Mouse (Mus musculus): ENCODE data around the gene Gnat3. TPM values are rescaled to one million over a fixed set of nuclear protein-coding genes. Genes with fewer than 3 reads are reported as not detected.
"Not testable (repeated sequence)": the region's sequence is repeated elsewhere in the genome, so short reads cannot be mapped to it uniquely, and the experiment has no call there.

The Gnat3 gene
- 0.18 and 0.46 TPM in 2 replicates for polyA plus RNA-seq (2012; rRNA removed)

GRCm38 (mm10) chr5:17962249-17962648, at the start of gene Gnat3:
TSS of gene Gnat3 (plus strand) at chr5:17962549.
- no peak for DNase-seq
- H3K27me3 ChIP-seq (ENCODE audit: control insufficient read depth, insufficient read depth, low read length), result no peaks in the 10 kb centered on the region
- H3K4me1 ChIP-seq (replicated peaks; ENCODE audit: control insufficient read depth, insufficient read depth, low read length), result no peaks in the 10 kb centered on the region
- no peak within 1 kb of the TSS for H3K27ac ChIP-seq (ENCODE audit: control insufficient read depth, insufficient read depth, low read length)
- H3K36me3 ChIP-seq (ENCODE audit: control insufficient read depth, insufficient read depth, low read length), result no peaks in the 10 kb centered on the region
- no peak for TF ChIP-seq CTCF (IDR thresholded peaks at IDR 0.05; ENCODE audit: borderline replicate concordance, control insufficient read depth, extremely low read depth, insufficient read depth, low read length, poor library complexity)
- TF ChIP-seq POLR2A (IDR thresholded peaks at IDR 0.05; ENCODE audit: control insufficient read depth, extremely low read depth, insufficient read depth, low read length, poor library complexity), result no peak
- H3K4me3 ChIP-seq (ENCODE audit: control insufficient read depth, insufficient read depth, low read length), result no peak within 1 kb of the TSS
- 98% methylated on average over 5 of the region's 5 CpGs for WGBS

GRCm38 (mm10) chr5:17918966-17919365, 43.4 kb upstream of the Gnat3 start:
- Histone ChIP-seq H3K27ac (ENCODE audit: control insufficient read depth, insufficient read depth, low read length) (no peak overlapping the region), H3K36me3 (ENCODE audit: control insufficient read depth, insufficient read depth, low read length) (no peaks in the 10 kb centered on the region), H3K4me3 (ENCODE audit: control insufficient read depth, insufficient read depth, low read length) (no peak overlapping the region), H3K27me3 (ENCODE audit: control insufficient read depth, insufficient read depth, low read length) (no peaks in the 10 kb centered on the region), H3K4me1 (replicated peaks; ENCODE audit: control insufficient read depth, insufficient read depth, low read length) (no peaks in the 10 kb centered on the region)
- no peak for DNase-seq
- TF ChIP-seq POLR2A (IDR thresholded peaks at IDR 0.05; ENCODE audit: control insufficient read depth, extremely low read depth, insufficient read depth, low read length, poor library complexity), result no peak
- no peak for TF ChIP-seq CTCF (IDR thresholded peaks at IDR 0.05; ENCODE audit: borderline replicate concordance, control insufficient read depth, extremely low read depth, insufficient read depth, low read length, poor library complexity)
- WGBS, result 87% methylated on average over 5 of the region's 5 CpGs

GRCm38 (mm10) chr5:17923648-17924047, 38.7 kb upstream of the Gnat3 start:
- no peak overlapping the region for H3K27ac ChIP-seq (ENCODE audit: control insufficient read depth, insufficient read depth, low read length)
- DNase-seq, result no peak
- no peak overlapping the region for H3K4me3 ChIP-seq (ENCODE audit: control insufficient read depth, insufficient read depth, low read length)
- H3K4me1 ChIP-seq (replicated peaks; ENCODE audit: control insufficient read depth, insufficient read depth, low read length), result no peaks in the 10 kb centered on the region
- no peaks in the 10 kb centered on the region for H3K36me3 ChIP-seq (ENCODE audit: control insufficient read depth, insufficient read depth, low read length)
- 89% methylated on average over 3 of the region's 3 CpGs for WGBS
- no peaks in the 10 kb centered on the region for H3K27me3 ChIP-seq (ENCODE audit: control insufficient read depth, insufficient read depth, low read length)
- no peak for TF ChIP-seq POLR2A (IDR thresholded peaks at IDR 0.05; ENCODE audit: control insufficient read depth, extremely low read depth, insufficient read depth, low read length, poor library complexity)
- no peak for TF ChIP-seq CTCF (IDR thresholded peaks at IDR 0.05; ENCODE audit: borderline replicate concordance, control insufficient read depth, extremely low read depth, insufficient read depth, low read length, poor library complexity)

- no peak for TF ChIP-seq POLR2A (IDR thresholded peaks at IDR 0.05; ENCODE audit: control insufficient read depth, extremely low read depth, insufficient read depth, low read length, poor library complexity)
- no peak for TF ChIP-seq CTCF (IDR thresholded peaks at IDR 0.05; ENCODE audit: borderline replicate concordance, control insufficient read depth, extremely low read depth, insufficient read depth, low read length, poor library complexity)
- Histone ChIP-seq H3K4me3 (ENCODE audit: control insufficient read depth, insufficient read depth, low read length) (no peak overlapping the region), H3K4me1 (replicated peaks; ENCODE audit: control insufficient read depth, insufficient read depth, low read length) (no peaks in the 10 kb centered on the region), H3K27ac (ENCODE audit: control insufficient read depth, insufficient read depth, low read length) (no peak overlapping the region), H3K36me3 (ENCODE audit: control insufficient read depth, insufficient read depth, low read length) (no peaks in the 10 kb centered on the region), H3K27me3 (ENCODE audit: control insufficient read depth, insufficient read depth, low read length) (no peaks in the 10 kb centered on the region)
- no peak for DNase-seq
- WGBS, result 75% methylated on average over 2 of the region's 2 CpGs
These were observed 38.2 kb upstream of the Gnat3 start for GRCm38 (mm10) chr5:17924085-17924518.

GRCm38 (mm10) chr5:17928471-17928870, 33.9 kb upstream of the Gnat3 start:
- WGBS, result 66% methylated on average over 4 of the region's 4 CpGs
- no peak for DNase-seq
- TF ChIP-seq POLR2A (IDR thresholded peaks at IDR 0.05; ENCODE audit: control insufficient read depth, extremely low read depth, insufficient read depth, low read length, poor library complexity) (no peak), CTCF (IDR thresholded peaks at IDR 0.05; ENCODE audit: borderline replicate concordance, control insufficient read depth, extremely low read depth, insufficient read depth, low read length, poor library complexity) (no peak)
- Histone ChIP-seq H3K4me1 (replicated peaks; ENCODE audit: control insufficient read depth, insufficient read depth, low read length) (no peaks in the 10 kb centered on the region), H3K27ac (ENCODE audit: control insufficient read depth, insufficient read depth, low read length) (no peak overlapping the region), H3K36me3 (ENCODE audit: control insufficient read depth, insufficient read depth, low read length) (no peaks in the 10 kb centered on the region), H3K4me3 (ENCODE audit: control insufficient read depth, insufficient read depth, low read length) (no peak overlapping the region), H3K27me3 (ENCODE audit: control insufficient read depth, insufficient read depth, low read length) (no peaks in the 10 kb centered on the region)

- TF ChIP-seq POLR2A (IDR thresholded peaks at IDR 0.05; ENCODE audit: control insufficient read depth, extremely low read depth, insufficient read depth, low read length, poor library complexity) (no peak), CTCF (IDR thresholded peaks at IDR 0.05; ENCODE audit: borderline replicate concordance, control insufficient read depth, extremely low read depth, insufficient read depth, low read length, poor library complexity) (no peak)
- Histone ChIP-seq H3K4me3 (ENCODE audit: control insufficient read depth, insufficient read depth, low read length) (no peak overlapping the region), H3K27ac (ENCODE audit: control insufficient read depth, insufficient read depth, low read length) (no peak overlapping the region), H3K36me3 (ENCODE audit: control insufficient read depth, insufficient read depth, low read length) (no peaks in the 10 kb centered on the region), H3K4me1 (replicated peaks; ENCODE audit: control insufficient read depth, insufficient read depth, low read length) (no peaks in the 10 kb centered on the region), H3K27me3 (ENCODE audit: control insufficient read depth, insufficient read depth, low read length) (no peaks in the 10 kb centered on the region)
- DNase-seq, result no peak
- 90% methylated on average over 7 of the region's 7 CpGs for WGBS
These were observed 33.3 kb upstream of the Gnat3 start for GRCm38 (mm10) chr5:17929006-17929567.

- WGBS, result 100% methylated on average over 2 of the region's 2 CpGs
- DNase-seq; H3K4me1 ChIP-seq (replicated peaks; ENCODE audit: control insufficient read depth, insufficient read depth, low read length): not testable (repeated sequence)
These were observed 30.8 kb upstream of the Gnat3 start for GRCm38 (mm10) chr5:17931588-17931987.

More at GRCm38 (mm10) chr5:17931588-17931987, 30.8 kb upstream of the Gnat3 start:
- not testable (repeated sequence) for H3K36me3 ChIP-seq (ENCODE audit: control insufficient read depth, insufficient read depth, low read length); H3K4me3 ChIP-seq (ENCODE audit: control insufficient read depth, insufficient read depth, low read length); H3K27ac ChIP-seq (ENCODE audit: control insufficient read depth, insufficient read depth, low read length); H3K27me3 ChIP-seq (ENCODE audit: control insufficient read depth, insufficient read depth, low read length)
